Mouse (Mus musculus) adrenal gland (tissue): ENCODE measurements at regions not wholly inside any gene's neighbourhood (a gene's known extent, or its start where the extent isn't known, plus 50 kb on each side); places are given as distances from the start of the nearest gene placed in this dataset.
"Not testable (repeated sequence)": the region's sequence is repeated elsewhere in the genome, so short reads cannot be mapped to it uniquely, and the experiment has no call there.

ENCODE experiments used
- intact Hi-C: fragments of 180-260 bp; cut with DNase I; formaldehyde crosslinking; loops from one replicate; pipeline ENCODE4 v1.15.1; 2025

DNA sequence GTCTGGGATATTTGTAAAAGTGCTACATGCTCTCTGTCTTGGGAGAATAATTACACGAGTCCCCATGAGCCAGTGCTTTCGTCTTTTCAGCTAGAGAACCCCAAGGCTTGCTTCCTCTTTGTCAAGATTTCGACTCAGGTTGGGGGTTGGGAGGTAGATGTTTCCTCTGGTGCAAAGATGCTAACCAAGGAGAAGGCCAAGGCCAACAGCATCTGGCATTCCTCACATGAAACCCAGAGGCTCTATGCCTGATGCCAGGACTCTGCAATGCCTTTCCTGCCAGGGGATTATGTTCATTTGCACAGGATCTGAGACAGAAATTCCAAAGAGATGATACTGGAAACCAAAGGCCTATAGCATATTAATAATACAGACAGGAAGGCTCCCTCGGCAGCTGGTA lies 198.2 kb upstream of the Six2 start:
- intact Hi-C loops = no loop called here

GRCm38 (mm10) chr17:85881636-85882170 lies 193.6 kb upstream of the Six2 start:
- intact Hi-C loops = no loop called here

GRCm38 (mm10) chr17:85881046-85881445 lies 193.0 kb upstream of the Six2 start:
- intact Hi-C loops = no loop called here

DNA sequence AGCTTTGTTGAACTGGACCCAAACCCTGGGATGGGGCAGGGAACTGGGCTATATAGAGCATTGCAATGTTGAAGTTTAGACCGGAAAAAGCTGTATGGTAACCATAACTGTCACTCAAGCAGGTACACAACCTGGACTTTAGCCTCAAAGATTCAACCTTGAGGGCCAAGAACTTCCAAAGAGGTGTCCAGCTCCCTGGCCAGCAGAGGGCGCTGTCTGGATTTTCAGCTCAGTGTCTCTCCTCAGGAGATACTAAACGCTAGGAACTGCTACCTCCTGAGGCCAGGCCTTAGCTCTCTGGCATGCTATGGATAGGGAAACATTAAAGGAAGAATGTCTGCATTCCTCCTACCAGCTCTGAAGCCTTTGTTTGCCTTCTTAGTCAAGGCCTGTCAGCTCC lies 189.4 kb upstream of the Six2 start:
- intact Hi-C loops = loop anchor here (5.0 to 10.0 kb wide), 2 partner anchors 185 to 213 kb away; no protein-coding TSS in a partner anchor

- intact Hi-C loops = loop anchor here (5.0 to 10.0 kb wide), 2 partner anchors 185 to 212 kb away; no protein-coding TSS in a partner anchor
These were observed 188.8 kb upstream of the Six2 start for GRCm38 (mm10) chr17:85876853-85877252.

- intact Hi-C loops = loop anchor here (10.0 kb wide), 1 partner anchor 209 kb away; no protein-coding TSS in a partner anchor
These were observed 185.9 kb upstream of the Six2 start for GRCm38 (mm10) chr17:85873853-85874586.

DNA sequence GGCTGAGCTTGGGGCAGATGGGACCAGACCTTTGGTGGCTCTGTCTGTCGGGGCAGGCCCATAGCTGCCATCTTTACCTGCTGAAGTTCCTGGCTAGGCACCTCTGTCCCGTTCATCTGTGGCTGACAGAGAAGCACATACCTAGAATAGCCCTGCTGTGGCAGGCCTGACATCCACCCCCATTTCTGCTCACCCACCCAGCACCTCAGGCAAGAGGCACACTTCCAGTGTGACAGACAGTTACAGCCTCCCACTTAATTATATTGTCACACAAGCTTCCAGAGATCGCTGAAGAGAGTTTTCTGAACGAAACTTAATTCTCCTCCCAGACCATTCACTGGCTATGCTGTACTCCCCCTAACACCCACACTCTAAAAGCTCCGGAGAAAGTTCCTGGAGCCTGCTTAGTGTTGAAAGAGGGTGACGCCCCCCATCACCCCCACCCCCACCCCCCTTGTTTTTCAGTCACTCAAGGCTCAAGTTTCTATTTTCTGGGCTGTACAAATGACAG lies 184.9 kb upstream of the Six2 start:
- intact Hi-C loops = loop anchor here (10.0 kb wide), 1 partner anchor 208 kb away; no protein-coding TSS in a partner anchor

DNA sequence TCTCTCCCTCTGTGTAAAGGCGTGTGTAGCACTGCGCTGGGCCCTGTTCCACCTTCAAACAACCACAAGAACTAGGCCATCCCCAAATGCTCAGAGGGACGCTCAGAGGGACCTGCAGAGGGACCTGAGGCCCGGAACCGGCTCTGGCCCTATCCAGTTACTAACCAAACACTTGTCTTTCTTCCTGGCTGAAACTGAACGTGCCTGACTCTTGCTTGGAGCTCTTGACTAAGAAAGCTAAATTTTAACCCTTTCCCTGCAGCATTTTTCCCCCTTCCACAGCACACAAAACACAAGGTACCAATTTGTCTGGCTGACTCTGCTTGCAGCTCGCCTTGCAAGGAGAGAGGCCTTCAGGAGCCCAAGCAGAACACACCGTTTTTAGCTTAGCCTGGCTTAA lies 182.3 kb upstream of the Six2 start:
- intact Hi-C loops = loop anchor here (10.0 kb wide), 1 partner anchor 206 kb away; no protein-coding TSS in a partner anchor

GRCm38 (mm10) chr17:85869179-85869578 lies 181.1 kb upstream of the Six2 start:
- intact Hi-C loops = no loop called here

DNA sequence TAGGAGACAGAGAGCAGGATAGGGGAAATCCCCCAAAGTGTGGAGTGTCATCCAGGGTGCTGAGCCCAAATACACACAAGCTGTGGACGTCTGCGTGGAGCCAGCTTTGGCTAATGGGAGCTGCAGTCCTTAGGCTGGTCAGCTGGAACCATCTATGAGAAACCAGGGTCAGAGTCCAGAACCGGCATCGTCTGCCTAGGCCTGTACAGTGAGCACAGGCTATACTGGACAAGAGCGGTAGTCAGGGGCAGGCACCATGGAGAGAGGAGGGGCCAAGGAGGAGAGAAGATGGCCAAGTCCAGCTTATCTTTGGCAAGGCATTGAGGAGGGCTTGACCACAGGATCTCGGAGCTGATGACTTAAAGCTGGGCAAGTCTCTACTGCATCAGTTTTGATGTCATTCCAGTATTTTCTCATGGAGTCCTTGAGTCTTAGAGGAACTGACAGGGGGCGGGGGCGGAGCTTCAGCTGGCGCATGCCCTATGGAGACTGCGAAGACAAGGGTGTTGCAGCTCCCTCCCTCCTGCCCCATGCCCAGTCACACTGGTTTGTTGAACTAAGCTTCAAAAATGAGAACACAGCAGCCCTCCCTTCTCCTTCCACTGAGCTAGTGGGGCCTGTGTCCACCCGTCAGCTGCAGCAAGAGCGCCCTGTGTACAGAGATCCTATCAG lies 180.0 kb upstream of the Six2 start:
- intact Hi-C loops = no loop called here

DNA sequence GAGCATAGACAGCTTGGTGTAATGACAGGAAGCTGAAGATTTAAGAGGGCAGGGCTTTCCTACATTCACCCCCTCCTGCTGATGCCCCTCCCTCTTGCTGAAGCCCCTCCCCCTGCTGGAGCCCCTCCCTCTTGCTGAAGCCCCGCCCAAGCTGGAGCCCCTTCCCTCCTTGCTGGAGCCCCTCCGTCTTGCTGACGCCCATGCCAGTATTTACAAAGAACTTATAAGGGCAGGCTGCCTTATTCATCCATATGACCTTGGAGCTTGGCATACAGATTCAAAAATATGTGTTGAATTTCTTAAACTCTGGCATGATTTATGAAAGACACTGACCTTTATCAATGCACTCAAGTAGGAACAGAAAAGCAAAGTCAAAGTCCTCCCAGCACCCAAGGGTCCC lies 178.5 kb upstream of the Six2 start:
- intact Hi-C loops = no loop called here

DNA sequence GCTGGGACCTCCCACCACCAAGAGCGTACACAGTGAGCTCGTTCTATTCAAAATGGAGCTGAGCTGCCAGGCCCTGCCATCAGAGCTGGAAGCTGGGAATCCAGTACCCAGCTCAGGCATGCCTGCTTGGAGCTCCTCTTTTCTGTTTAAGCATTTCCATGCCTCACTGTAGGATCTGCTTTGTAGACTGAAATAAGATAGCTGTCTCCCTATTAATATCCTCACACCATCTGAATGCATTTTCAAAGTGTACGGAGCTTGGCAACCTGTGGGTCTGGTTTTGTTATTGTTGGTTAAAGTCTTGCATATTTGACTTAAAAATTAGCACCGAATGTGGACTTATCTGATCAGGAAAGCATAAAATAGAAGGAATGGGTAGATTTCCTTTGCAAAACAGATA lies 177.9 kb upstream of the Six2 start:
- intact Hi-C loops = no loop called here

DNA sequence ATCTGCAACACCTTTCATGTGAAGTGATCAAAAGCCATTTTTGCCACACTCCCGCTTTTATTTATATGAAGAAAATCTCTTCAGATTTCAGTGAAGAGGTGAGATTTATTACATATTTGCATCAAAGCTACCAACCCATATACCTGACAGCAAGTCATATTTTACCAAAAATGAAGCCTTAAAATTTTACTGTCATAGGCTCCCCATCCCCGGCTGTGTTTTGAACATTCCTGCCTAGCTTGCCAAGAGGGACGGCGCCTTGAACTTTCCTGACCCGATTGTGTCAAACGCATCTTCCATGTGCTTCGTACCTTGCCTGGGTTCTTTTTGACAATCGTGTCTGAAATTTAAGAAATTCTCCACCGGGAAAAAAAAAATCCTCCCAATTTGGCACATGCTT lies 173.3 kb upstream of the Six2 start:
- intact Hi-C loops = no loop called here

GRCm38 (mm10) chr17:85860797-85861196 lies 172.7 kb upstream of the Six2 start:
- intact Hi-C loops = no loop called here

GRCm38 (mm10) chr17:85859926-85860707 lies 172.0 kb upstream of the Six2 start:
- intact Hi-C loops = no loop called here

- intact Hi-C loops = no loop called here
These were observed 170.4 kb upstream of the Six2 start for GRCm38 (mm10) chr17:85858516-85858915.

DNA sequence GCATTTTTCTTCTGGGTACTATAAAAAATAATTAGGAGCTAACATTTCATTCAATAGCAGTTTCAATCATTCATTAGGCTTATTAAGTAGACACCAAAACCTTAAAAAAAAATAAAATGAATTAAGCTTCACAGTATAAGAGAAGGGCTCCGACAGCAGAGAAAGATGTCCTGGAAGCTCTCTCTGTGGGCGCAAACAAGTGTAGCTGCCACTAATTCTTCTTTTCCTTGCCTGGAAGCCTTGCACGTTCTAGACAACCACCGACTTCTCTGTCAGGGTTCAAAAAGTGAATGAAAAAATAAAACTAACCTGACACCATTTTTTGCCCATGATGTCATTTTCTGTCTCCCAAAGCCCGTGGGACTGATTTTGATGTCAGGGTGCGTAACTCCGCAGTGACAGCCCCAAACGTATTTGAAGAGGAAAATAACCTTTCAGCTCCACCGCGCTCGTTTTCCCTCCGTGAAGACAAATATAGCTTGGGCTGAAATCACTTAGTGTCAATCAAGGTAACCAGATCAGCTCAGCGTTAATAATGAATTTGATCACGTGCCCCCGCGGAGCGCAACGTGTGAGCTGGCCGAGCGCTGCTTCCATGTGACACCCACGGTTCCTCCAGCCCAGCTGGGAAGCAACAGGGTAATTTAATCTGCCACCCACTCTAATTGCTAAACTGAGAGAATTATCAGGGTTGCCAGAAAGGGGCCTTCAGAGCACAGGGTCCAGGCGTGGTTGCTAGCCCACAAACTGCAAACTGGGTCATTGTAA lies 169.8 kb upstream of the Six2 start:
- intact Hi-C loops = no loop called here

- intact Hi-C loops = not testable (repeated sequence)
These were observed 168.8 kb upstream of the Six2 start for GRCm38 (mm10) chr17:85856894-85857293.

DNA sequence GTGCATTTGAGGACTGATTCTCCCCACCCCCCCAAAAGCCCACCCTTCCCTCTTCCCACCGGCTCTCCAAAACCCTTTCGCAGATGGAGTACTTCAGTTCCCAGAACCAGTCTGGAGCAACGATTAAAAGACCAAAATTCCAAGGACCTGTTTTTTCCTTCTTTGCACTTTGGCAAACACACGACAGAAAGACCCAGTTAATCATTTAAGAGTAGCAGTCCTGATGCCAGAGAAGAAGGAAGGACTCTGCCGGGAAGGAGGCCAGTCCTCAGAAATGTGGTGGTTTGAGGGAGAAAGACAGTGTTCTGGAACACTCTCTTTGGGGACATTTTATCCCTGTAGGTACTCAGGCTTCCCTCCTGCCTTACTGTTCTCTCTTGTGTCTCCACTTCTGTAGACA lies 165.1 kb upstream of the Six2 start:
- intact Hi-C loops = no loop called here

DNA sequence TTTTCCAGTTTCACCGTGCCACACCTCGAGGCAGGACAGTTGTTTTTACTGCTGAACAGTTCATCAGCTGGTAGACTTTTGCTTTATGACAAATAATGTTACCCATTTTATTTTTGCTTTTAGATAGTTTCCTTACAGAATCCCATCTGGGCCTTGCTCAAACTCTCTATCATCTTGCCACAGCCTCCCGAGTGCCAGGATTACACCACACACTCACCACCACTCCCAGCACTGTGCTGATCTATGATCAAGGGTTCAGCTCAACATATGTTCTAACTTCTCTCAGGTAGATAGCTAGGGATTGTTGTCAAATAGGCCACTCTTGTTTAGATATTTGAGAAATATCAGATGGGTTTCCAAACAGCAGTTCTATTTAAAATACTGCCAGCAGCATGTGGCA lies 160.5 kb upstream of the Six2 start:
- intact Hi-C loops = no loop called here

- intact Hi-C loops = no loop called here
These were observed 159.7 kb upstream of the Six2 start for GRCm38 (mm10) chr17:85847756-85848155.
